Mouse (Mus musculus): ENCODE data around the gene Skint11. TPM values are rescaled to one million over a fixed set of nuclear protein-coding genes. Genes with fewer than 3 reads are reported as not detected.
"Not testable (repeated sequence)": the region's sequence is repeated elsewhere in the genome, so short reads cannot be mapped to it uniquely, and the experiment has no call there.

The Skint11 gene
- not detected for total RNA-seq (2021)

- intact Hi-C loops (cut with DNase I) = no loop called here
- no peak for DNase-seq (ENCODE audit: extremely low spot score in 1 of 2, low spot score in 2 of 2)
Observed at GRCm38 (mm10) chr4:114163084-114163483, at the start of gene Skint11. Gene Skint11, plus strand, starts transcription at chr4:114163384.

- intact Hi-C loops (cut with DNase I) = no loop called here
- DNase-seq (ENCODE audit: extremely low spot score in 1 of 2, low spot score in 2 of 2) = no peak
Observed at GRCm38 (mm10) chr4:114161149-114161548, 2.0 kb upstream of the Skint11 start.

GRCm38 (mm10) chr4:114172898-114173297 is 9.7 kb downstream of the Skint11 start:
- DNase-seq (ENCODE audit: extremely low spot score in 1 of 2, low spot score in 2 of 2) = not testable (repeated sequence)

GRCm38 (mm10) chr4:114256906-114257305 is 93.7 kb downstream of the Skint11 start:
- DNase-seq (ENCODE audit: extremely low spot score in 1 of 2, low spot score in 2 of 2); intact Hi-C loops (cut with DNase I): not testable (repeated sequence)

More at GRCm38 (mm10) chr4:114172898-114173297, 9.7 kb downstream of the Skint11 start:
- intact Hi-C loops (cut with DNase I) = not testable (repeated sequence)

Other genes starting within 250 kb of the Skint11 start
- not detected for gene Skint5, start 163.9 kb upstream of the Skint11 start, total RNA-seq (2021)
- 1 to 10 TPM; 2.8 to 3.1 TPM for gene Trabd2b, start 243.3 kb downstream of the Skint11 start, total RNA-seq (2021)